Mouse (Mus musculus) heart, embryonic 10.5 days (tissue): ENCODE measurements around the gene Rnf11. TPM values are rescaled to one million over a fixed set of nuclear protein-coding genes. Genes with fewer than 3 reads are reported as not detected.

Experiments used
- DNase-seq: peaks from one replicate; pipeline ENCODE4 v3.0.0-alpha.2; 2017; ENCODE audit warnings: low spot score
- H3K27ac ChIP-seq: fragments of 300-500 bp; sonication (generic); 2 replicates; pipeline ENCODE4 v1.5.1; 2016; ENCODE audit warnings: mild to moderate bottlenecking
- H3K27me3 ChIP-seq: fragments of 300-500 bp; sonication (generic); 2 replicates; pipeline ENCODE4 v1.6.1; 2016; ENCODE audit warnings: mild to moderate bottlenecking; ENCODE audit not compliant: poor library complexity, insufficient read depth, severe bottlenecking
- H3K36me3 ChIP-seq: fragments of 300-500 bp; sonication (generic); 2 replicates; pipeline ENCODE4 v1.6.1; 2016; ENCODE audit warnings: mild to moderate bottlenecking, moderate library complexity
- H3K4me1 ChIP-seq: fragments of 300-500 bp; sonication (generic); 2 replicates; pipeline ENCODE4 v1.6.1; 2016; ENCODE audit warnings: mild to moderate bottlenecking
- H3K4me3 ChIP-seq: fragments of 300-500 bp; sonication (generic); 2 replicates; pipeline ENCODE4 v1.5.1; 2016; ENCODE audit warnings: mild to moderate bottlenecking, moderate library complexity
- H3K9me3 ChIP-seq: fragments of 300-500 bp; sonication (generic); 2 replicates; pipeline ENCODE4 v1.6.1; 2016; ENCODE audit warnings: mild to moderate bottlenecking, moderate library complexity
- WGBS: fragments of 180-500 bp; shearing (Covaris S2); methylation state at CpG from one replicate; pipeline ENCODE4 v1.1.7; 2016; 5-methylcytosine and 5-hydroxymethylcytosine counted together
- polyA plus RNA-seq: library from polyadenylated mRNA; unstranded; fragments of >200 nt; fragmentation: Nextera tagmentation; extraction: Ambion mirVana; gene quantifications from 2 replicates; pipeline ENCODE4 v1.2.1, GENCODE M21; 2016

Rnf11 gene
- polyA plus RNA-seq, 1 experiment from 2014 or later: 31.1 TPM

- no peak overlapping the region for H3K4me3 ChIP-seq
- no peaks in the 10 kb centered on the region for H3K9me3 ChIP-seq
- H3K36me3 ChIP-seq: peaks cover 9% of the 10 kb centered on the region; the same call in 1 of the 2 replicates
- H3K27ac ChIP-seq: no peak overlapping the region
- no peak for DNase-seq
- WGBS: 87% methylated on average over 3 of the region's 3 CpGs
- no peaks in the 10 kb centered on the region for H3K27me3 ChIP-seq
- peaks cover 5% of the 10 kb centered on the region for H3K4me1 ChIP-seq
Measured at GRCm38 (mm10) chr4:109472566-109472965, 12.0 kb downstream of the Rnf11 start.

- Histone ChIP-seq H3K36me3 (peaks cover 9% of the 10 kb centered on the region; the same call in 1 of the 2 replicates), H3K9me3 (no peaks in the 10 kb centered on the region), H3K4me1 (peaks cover 5% of the 10 kb centered on the region), H3K27ac (no peak overlapping the region), H3K27me3 (no peaks in the 10 kb centered on the region), H3K4me3 (no peak overlapping the region)
- DNase-seq: no peak
Measured at GRCm38 (mm10) chr4:109471606-109472005, 12.9 kb downstream of the Rnf11 start.

- Histone ChIP-seq H3K4me3 (no peak overlapping the region), H3K36me3 (peaks cover 5% of the 10 kb centered on the region; the same call in 1 of the 2 replicates), H3K27ac (no peak overlapping the region), H3K9me3 (no peaks in the 10 kb centered on the region), H3K4me1 (no peaks in the 10 kb centered on the region; the same call in 1 of the 2 replicates), H3K27me3 (no peaks in the 10 kb centered on the region)
- no peak for DNase-seq
Measured at GRCm38 (mm10) chr4:109467687-109468086, 16.8 kb downstream of the Rnf11 start.

- no peaks in the 10 kb centered on the region for H3K9me3 ChIP-seq
- H3K4me3 ChIP-seq: no peak overlapping the region
- H3K27ac ChIP-seq: no peak overlapping the region
- DNase-seq: no peak
- H3K27me3 ChIP-seq: no peaks in the 10 kb centered on the region
- no peaks in the 10 kb centered on the region for H3K36me3 ChIP-seq
- no peaks in the 10 kb centered on the region; the same call in 1 of the 2 replicates for H3K4me1 ChIP-seq
Measured at GRCm38 (mm10) chr4:109463892-109464291, 20.6 kb downstream of the Rnf11 start.

- Histone ChIP-seq H3K4me1 (no peaks in the 10 kb centered on the region; the same call in 1 of the 2 replicates), H3K27me3 (no peaks in the 10 kb centered on the region), H3K9me3 (no peaks in the 10 kb centered on the region), H3K27ac (no peak overlapping the region), H3K4me3 (no peak overlapping the region), H3K36me3 (peaks cover 5% of the 10 kb centered on the region; the same call in 1 of the 2 replicates)
- DNase-seq: no peak
- 56% methylated on average over 3 of the region's 3 CpGs for WGBS
Measured at GRCm38 (mm10) chr4:109460421-109461179, 23.9 kb downstream of the Rnf11 start.

- DNase-seq: no peak
Measured at GRCm38 (mm10) chr4:109456821-109457220, 27.7 kb downstream of the Rnf11 start.

GRCm38 (mm10) chr4:109448531-109448930, 36.0 kb downstream of the Rnf11 start:
- Histone ChIP-seq H3K36me3 (peaks cover 24% of the 10 kb centered on the region; the same call in 1 of the 2 replicates), H3K4me3 (no peak overlapping the region), H3K27ac (no peak overlapping the region), H3K9me3 (no peaks in the 10 kb centered on the region), H3K27me3 (no peaks in the 10 kb centered on the region), H3K4me1 (peaks cover 14% of the 10 kb centered on the region)
- 98% methylated on average over 2 of the region's 2 CpGs for WGBS
- DNase-seq: no peak

More at GRCm38 (mm10) chr4:109456821-109457220, 27.7 kb downstream of the Rnf11 start:
- no peaks in the 10 kb centered on the region; the same call in 1 of the 2 replicates for H3K4me1 ChIP-seq
- no peaks in the 10 kb centered on the region for H3K9me3 ChIP-seq
- H3K36me3 ChIP-seq: peaks cover 25% of the 10 kb centered on the region
- WGBS: 92% methylated on average over 6 of the region's 6 CpGs
- no peaks in the 10 kb centered on the region for H3K27me3 ChIP-seq
- no peak overlapping the region for H3K27ac ChIP-seq
- H3K4me3 ChIP-seq: no peak overlapping the region

GRCm38 (mm10) chr4:109445956-109446355, 38.6 kb downstream of the Rnf11 start:
- Histone ChIP-seq H3K36me3 (peaks cover 19% of the 10 kb centered on the region), H3K9me3 (no peaks in the 10 kb centered on the region), H3K27me3 (no peaks in the 10 kb centered on the region), H3K4me3 (no peak overlapping the region), H3K27ac (no peak overlapping the region), H3K4me1 (peaks cover 21% of the 10 kb centered on the region)
- WGBS: 61% methylated on average over 1 of the region's 1 CpGs
- no peak for DNase-seq

GRCm38 (mm10) chr4:109445397-109445796, 39.1 kb downstream of the Rnf11 start:
- 41% methylated on average over 2 of the region's 2 CpGs for WGBS
- no peaks in the 10 kb centered on the region for H3K27me3 ChIP-seq
- no peak overlapping the region for H3K4me3 ChIP-seq
- peaks cover 23% of the 10 kb centered on the region for H3K4me1 ChIP-seq
- H3K9me3 ChIP-seq: no peaks in the 10 kb centered on the region
- DNase-seq: no peak
- H3K27ac ChIP-seq: 0 out of 2 replicates have a peak overlapping the region, but pooled peaks have one; percentile 13
- peaks cover 19% of the 10 kb centered on the region for H3K36me3 ChIP-seq

- Histone ChIP-seq H3K4me1 (peaks cover 27% of the 10 kb centered on the region), H3K4me3 (no peak overlapping the region), H3K27ac (0 out of 2 replicates have a peak overlapping the region, but pooled peaks have one; percentile 13), H3K36me3 (peaks cover 16% of the 10 kb centered on the region), H3K9me3 (no peaks in the 10 kb centered on the region), H3K27me3 (no peaks in the 10 kb centered on the region)
- 81% methylated on average over 2 of the region's 2 CpGs for WGBS
- no peak for DNase-seq
Measured at GRCm38 (mm10) chr4:109444951-109445350, 39.6 kb downstream of the Rnf11 start.

GRCm38 (mm10) chr4:109444471-109444870, 40.1 kb downstream of the Rnf11 start:
- Histone ChIP-seq H3K4me3 (no peak overlapping the region), H3K4me1 (peaks cover 32% of the 10 kb centered on the region), H3K27me3 (no peaks in the 10 kb centered on the region), H3K9me3 (no peaks in the 10 kb centered on the region), H3K36me3 (peaks cover 12% of the 10 kb centered on the region), H3K27ac (no peak overlapping the region)
- WGBS: 83% methylated on average over 6 of the region's 6 CpGs
- DNase-seq: no peak

GRCm38 (mm10) chr4:109442649-109443048, 41.9 kb downstream of the Rnf11 start:
- 83% methylated on average over 4 of the region's 4 CpGs for WGBS
- Histone ChIP-seq H3K27ac (no peak overlapping the region), H3K4me3 (no peak overlapping the region), H3K36me3 (peaks cover 12% of the 10 kb centered on the region), H3K4me1 (peaks cover 43% of the 10 kb centered on the region), H3K27me3 (no peaks in the 10 kb centered on the region), H3K9me3 (no peaks in the 10 kb centered on the region)
- no peak for DNase-seq

GRCm38 (mm10) chr4:109442126-109442525, 42.4 kb downstream of the Rnf11 start:
- no peak for DNase-seq
- Histone ChIP-seq H3K4me1 (peaks cover 43% of the 10 kb centered on the region), H3K27me3 (no peaks in the 10 kb centered on the region), H3K9me3 (no peaks in the 10 kb centered on the region), H3K36me3 (peaks cover 12% of the 10 kb centered on the region), H3K27ac (no peak overlapping the region), H3K4me3 (no peak overlapping the region)
- WGBS: 89% methylated on average over 7 of the region's 7 CpGs
